Mouse (Mus musculus): ENCODE results near the gene Gm17428.

DNA sequence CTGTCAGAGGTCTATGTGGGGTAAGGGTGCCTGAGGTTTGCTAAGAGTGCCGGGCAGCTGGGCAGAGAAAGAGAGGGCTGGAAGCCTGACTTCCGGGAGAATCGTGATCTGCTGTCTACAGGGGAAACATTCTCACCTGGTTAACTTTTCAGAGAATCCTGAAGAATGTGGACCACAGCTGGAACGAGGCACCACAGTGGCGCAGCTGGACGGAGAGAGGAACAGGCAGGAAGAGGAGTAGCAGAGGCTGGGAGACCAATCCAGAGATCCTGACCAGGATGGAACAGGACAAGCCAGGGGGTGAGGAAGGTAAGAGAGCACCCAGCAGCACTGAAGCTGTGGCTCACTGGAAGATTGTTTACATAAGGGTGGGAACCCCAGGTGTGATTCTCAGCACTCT lies 11.1 kb upstream of the Gm17428 start:
- TF ChIP-seq CTCF (IDR thresholded peaks at IDR 0.05; ENCODE audit: low read depth), result no peak
- no peak for TF ChIP-seq EP300 (optimal IDR thresholded peaks at IDR 0.05)
